Mouse (Mus musculus): ENCODE measurements around the gene Twf2. TPM values are rescaled to one million over a fixed set of nuclear protein-coding genes. Genes with fewer than 3 reads are reported as not detected.

Twf2 gene
- total and polyA plus RNA-seq, 3 experiments: 66.8 to 101 TPM; not detected in 1

DNA sequence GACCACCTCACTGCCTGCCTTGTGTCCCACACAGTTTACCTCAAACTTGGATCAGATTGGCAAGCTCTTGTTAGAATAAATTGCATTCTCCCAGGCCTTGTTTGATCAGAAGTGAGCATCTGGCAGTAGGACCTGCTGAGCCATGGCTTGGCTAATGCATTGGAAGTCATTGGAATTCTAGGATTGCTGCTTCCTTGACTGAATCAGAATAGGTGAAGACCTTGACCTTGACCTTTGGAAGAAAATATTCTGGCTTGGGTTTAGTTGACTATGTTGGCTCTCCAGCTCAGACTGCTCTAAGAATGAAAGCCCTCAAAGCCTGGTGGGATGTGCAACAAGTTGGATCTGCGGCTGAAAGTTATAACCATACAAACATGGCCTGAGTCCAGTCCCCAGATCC is 11.6 kb upstream of the Twf2 start:
- no peaks in the 10 kb centered on the region for H3K79me2 ChIP-seq (ENCODE audit: control insufficient read depth, insufficient read depth, low read length, poor library complexity)
- no peaks in the 10 kb centered on the region for H3K4me1 ChIP-seq (ENCODE audit: control insufficient read depth in 1 of 2, insufficient read depth in 2 of 2, low read length in 2 of 2)
- no peak overlapping the region for H3K9ac ChIP-seq (ENCODE audit: control insufficient read depth, low read depth, low read length, poor library complexity, severe bottlenecking)
- no peaks in the 10 kb centered on the region for H3K27me3 ChIP-seq (ENCODE audit: control insufficient read depth in 1 of 2, insufficient read depth in 2 of 2, low read length in 2 of 2)
- H3K27ac ChIP-seq (ENCODE audit: control insufficient read depth, low read depth, low read length): no peak overlapping the region
- peaks cover 0 to 14% of the 10 kb centered on the region in 2 experiments; a peak in 2 of 4 replicates for H3K36me3 ChIP-seq (ENCODE audit: control insufficient read depth in 1 of 2, insufficient read depth in 2 of 2, low read length in 2 of 2)
- no peak for DNase-seq (ENCODE audit: low read depth, low spot score)
- H3K9me3 ChIP-seq (replicated peaks; ENCODE audit: insufficient read depth, low read length): no peaks in the 10 kb centered on the region
- TF ChIP-seq SMC3 (IDR thresholded peaks at IDR 0.05; ENCODE audit: low read depth, low read length) (no peak), ZKSCAN1 (IDR thresholded peaks at IDR 0.05; ENCODE audit: low read depth, low read length) (no peak), POLR2AphosphoS2 (IDR thresholded peaks at IDR 0.05; ENCODE audit: low read length) (no peak), RCOR1 (IDR thresholded peaks at IDR 0.05; ENCODE audit: low read depth, low read length) (no peak), TCF12 (IDR thresholded peaks at IDR 0.05; ENCODE audit: low read depth, low read length) (no peak), EP300 (IDR thresholded peaks at IDR 0.05; ENCODE audit: low read depth in 1 of 2, low read length in 2 of 2) (no peak), CHD2 (IDR thresholded peaks at IDR 0.05; ENCODE audit: low read length) (no peak), ZMIZ1 (IDR thresholded peaks at IDR 0.05; ENCODE audit: low read depth, low read length) (no peak), NELFE (IDR thresholded peaks at IDR 0.05; ENCODE audit: low read depth, low read length) (no peak), TAL1 (IDR thresholded peaks at IDR 0.05; ENCODE audit: low read length) (no peak), ETS1 (IDR thresholded peaks at IDR 0.05; ENCODE audit: low read depth, low read length) (no peak), TBP (IDR thresholded peaks at IDR 0.05; ENCODE audit: low read depth, low read length) (no peak)
- no peak overlapping the region for H3K4me3 ChIP-seq (ENCODE audit: control insufficient read depth in 1 of 2, insufficient read depth in 1 of 2, low read depth in 2 of 2, low read length in 2 of 2)

DNA sequence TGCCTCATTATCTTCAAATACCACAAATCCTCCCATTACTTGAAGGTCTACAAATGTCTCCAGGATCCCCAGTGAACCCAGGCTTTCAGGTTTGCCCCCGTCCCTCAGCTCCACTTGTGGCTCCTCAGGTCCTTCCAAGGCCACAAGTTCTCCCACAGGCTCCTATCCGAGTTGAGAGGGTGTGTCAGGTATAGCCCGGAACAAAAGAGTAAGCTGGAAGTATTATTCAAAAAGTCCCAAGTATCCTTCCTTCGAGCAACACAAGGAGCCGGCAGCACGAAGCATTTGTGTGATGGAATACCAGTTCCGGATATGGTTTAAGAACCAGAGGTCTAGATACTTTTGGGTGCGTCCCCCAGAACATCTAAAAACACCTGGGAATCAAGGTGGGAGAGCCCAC is 10.9 kb upstream of the Twf2 start:
- DNase-seq (ENCODE audit: low read depth, low spot score): no peak
- H3K9ac ChIP-seq (ENCODE audit: control insufficient read depth, low read depth, low read length, poor library complexity, severe bottlenecking): no peak overlapping the region
- no peaks in the 10 kb centered on the region for H3K4me1 ChIP-seq (ENCODE audit: control insufficient read depth in 1 of 2, insufficient read depth in 2 of 2, low read length in 2 of 2)
- TF ChIP-seq TCF12 (IDR thresholded peaks at IDR 0.05; ENCODE audit: low read depth, low read length) (no peak), SMC3 (IDR thresholded peaks at IDR 0.05; ENCODE audit: low read depth, low read length) (no peak), POLR2AphosphoS2 (IDR thresholded peaks at IDR 0.05; ENCODE audit: low read length) (no peak), USF1 (IDR thresholded peaks at IDR 0.05; ENCODE audit: low read depth, low read length) (no peak), ZNF384 (IDR thresholded peaks at IDR 0.05; ENCODE audit: low read depth, low read length) (no peak), TAL1 (IDR thresholded peaks at IDR 0.05; ENCODE audit: low read length) (no peak), KAT2A (conservative IDR thresholded peaks at IDR 0.05; ENCODE audit: low read depth, low read length) (no peak), UBTF (IDR thresholded peaks at IDR 0.05; ENCODE audit: borderline replicate concordance, insufficient read depth, low read depth, low read length) (no peak), CHD1 (IDR thresholded peaks at IDR 0.05; ENCODE audit: low read depth, low read length) (no peak), SIN3A (IDR thresholded peaks at IDR 0.05; ENCODE audit: low read length) (no peak), POLR2A (IDR thresholded peaks at IDR 0.05; ENCODE audit: control insufficient read depth in 1 of 2, insufficient read depth in 1 of 2, low read depth in 1 of 2, low read length in 2 of 2, poor library complexity in 1 of 2) (no peak), HCFC1 (IDR thresholded peaks at IDR 0.05; ENCODE audit: low read depth, low read length) (no peak), E2F4 (IDR thresholded peaks at IDR 0.05; ENCODE audit: borderline replicate concordance, low read depth, low read length) (no peak), NELFE (IDR thresholded peaks at IDR 0.05; ENCODE audit: low read depth, low read length) (no peak), ZMIZ1 (IDR thresholded peaks at IDR 0.05; ENCODE audit: low read depth, low read length) (no peak), JUND (IDR thresholded peaks at IDR 0.05; ENCODE audit: low read depth, low read length) (no peak), RAD21 (IDR thresholded peaks at IDR 0.05; ENCODE audit: low read depth, low read length) (no peak), MAZ (IDR thresholded peaks at IDR 0.05; ENCODE audit: low read depth, low read length) (no peak), CTCF (IDR thresholded peaks at IDR 0.05 in 2 of 3, conservative IDR thresholded peaks at IDR 0.05 in 1 of 3; ENCODE audit: control insufficient read depth in 1 of 3, insufficient read depth in 1 of 3, low read depth in 2 of 3, low read length in 3 of 3, poor library complexity in 1 of 3, severe bottlenecking in 1 of 3) (no peak)
- no peaks in the 10 kb centered on the region for H3K9me3 ChIP-seq (replicated peaks; ENCODE audit: insufficient read depth, low read length)
- no peak overlapping the region for H3K27ac ChIP-seq (ENCODE audit: control insufficient read depth, low read depth, low read length)
- H3K4me3 ChIP-seq (ENCODE audit: control insufficient read depth in 1 of 2, insufficient read depth in 1 of 2, low read depth in 2 of 2, low read length in 2 of 2): no peak overlapping the region
- H3K79me2 ChIP-seq (ENCODE audit: control insufficient read depth, insufficient read depth, low read length, poor library complexity): no peaks in the 10 kb centered on the region
- H3K36me3 ChIP-seq (ENCODE audit: control insufficient read depth in 1 of 2, insufficient read depth in 2 of 2, low read length in 2 of 2): peaks cover 0 to 13% of the 10 kb centered on the region in 2 experiments; a peak in 2 of 4 replicates
- no peaks in the 10 kb centered on the region for H3K27me3 ChIP-seq (ENCODE audit: control insufficient read depth in 1 of 2, insufficient read depth in 2 of 2, low read length in 2 of 2)

All from MEL (cell line).